Mouse (Mus musculus) cerebellum, adult 2 months (tissue): Measurements from ENCODE around the gene Sae1. TPM values are rescaled to one million over a fixed set of nuclear protein-coding genes. Genes with fewer than 3 reads are reported as not detected.

Experiments
- DNase-seq, 2 experiments: peaks; one replicate each; pipeline ENCODE4 v3.0.0; 2021
- H3K27ac ChIP-seq: fragments of 200-500 bp; 2 replicates; pipeline ENCODE4 v1.5.1; 2012; ENCODE audit warnings: low read length, control low read depth, inconsistent platforms; ENCODE audit not compliant: insufficient read depth
- H3K27me3 ChIP-seq: fragments of 200-500 bp; 2 replicates; pipeline ENCODE4 v1.6.1; 2012; ENCODE audit warnings: inconsistent platforms, mild to moderate bottlenecking, low read length, moderate library complexity; ENCODE audit not compliant: control insufficient read depth, insufficient read depth
- H3K4me1 ChIP-seq: fragments of 200-500 bp; 2 replicates; pipeline ENCODE4 v1.6.1; 2011; ENCODE audit warnings: low read length; ENCODE audit not compliant: control insufficient read depth, insufficient read depth
- H3K4me3 ChIP-seq: fragments of 200-500 bp; replicated peaks from 2 replicates; pipeline ENCODE3; 2011; ENCODE audit warnings: mild to moderate bottlenecking, low read depth, low read length, control low read depth; ENCODE audit not compliant: insufficient read depth
- CTCF ChIP-seq: fragments of 200-500 bp; IDR thresholded peaks from 2 replicates; pipeline ENCODE4 v1.5.1; 2011; ENCODE audit warnings: low read depth, mild to moderate bottlenecking, control low read depth, low read length, moderate library complexity, borderline replicate concordance; ENCODE audit not compliant: insufficient read depth
- POLR2A ChIP-seq: fragments of 200-500 bp; IDR thresholded peaks from 2 replicates; pipeline ENCODE4 v1.6.1; 2011; ENCODE audit warnings: low read length, control low read depth, borderline replicate concordance; ENCODE audit not compliant: insufficient read depth
- WGBS: fragments of 180-500 bp; shearing (Covaris S2); methylation state at CpG from one replicate; pipeline ENCODE4 v1.1.7; 2018; 5-methylcytosine and 5-hydroxymethylcytosine counted together
- polyA plus RNA-seq: library from polyadenylated mRNA; depleted of rRNA; stranded (reverse); fragments of >200 nt; gene quantifications from 2 replicates; pipeline ENCODE4 v1.2.3, GENCODE M21; 2012; rRNA removed

Gene Sae1
- polyA plus RNA-seq, 1 experiment, result 84.0 TPM

GRCm38 (mm10) chr7:16271139-16271538 is 116.5 kb downstream of the Sae1 start:
- Histone ChIP-seq H3K27me3 (no peaks in the 10 kb centered on the region), H3K4me1 (peaks cover 14% of the 10 kb centered on the region; the same call in 1 of the 2 replicates), H3K4me3 (no peak overlapping the region), H3K27ac (no peak overlapping the region; the same call in 1 of the 2 replicates)
- DNase-seq, result no peak
- TF ChIP-seq CTCF (no peak), POLR2A (no peak)
- WGBS, result 24% methylated on average over 1 of the region's 1 CpGs

Other genes starting within 250 kb of the Sae1 start
- 93.5 and 94.2 TPM in 2 replicates for gene Meis3, start 212.7 kb downstream of the Sae1 start, polyA plus RNA-seq
- gene Dhx34, start 165.8 kb downstream of the Sae1 start, polyA plus RNA-seq, result 11.7 and 13.3 TPM in 2 replicates
- 0.19 and 0.20 TPM in 2 replicates for gene C5ar2, start 143.7 kb downstream of the Sae1 start, polyA plus RNA-seq
- gene C5ar1, start 128.3 kb downstream of the Sae1 start, polyA plus RNA-seq, result 0.75 and 0.95 TPM in 2 replicates
- gene Inafm1, start 114.2 kb downstream of the Sae1 start, polyA plus RNA-seq, result 60.1 and 61.1 TPM in 2 replicates
- 81.1 and 91.1 TPM in 2 replicates for gene Ccdc9, start 101.0 kb downstream of the Sae1 start, polyA plus RNA-seq
- gene Bbc3, start 79.4 kb downstream of the Sae1 start, polyA plus RNA-seq, result 17.0 and 20.3 TPM in 2 replicates
- gene Zc3h4, start 13.1 kb upstream of the Sae1 start, polyA plus RNA-seq, result 42.0 and 50.2 TPM in 2 replicates
- 89.6 and 98.6 TPM in 2 replicates for gene Tmem160, start 65.0 kb upstream of the Sae1 start, polyA plus RNA-seq
- 3.7 and 6.0 TPM in 2 replicates for gene Npas1, start 89.9 kb upstream of the Sae1 start, polyA plus RNA-seq
- 52.0 and 55.3 TPM in 2 replicates for gene Arhgap35, start 227.2 kb upstream of the Sae1 start, polyA plus RNA-seq